Mouse (Mus musculus) embryonic facial prominence, embryonic 14.5 days (tissue): ENCODE results near the gene Usp47. TPM values are rescaled to one million over a fixed set of nuclear protein-coding genes. Genes with fewer than 3 reads are reported as not detected.
A peak's percentile ranks its signal among the peaks of the same experiment; 100 is the strongest.

Experiments used
- ATAC-seq: fragments of 200-750 bp; cut with Nextera tagmentation; 2 replicates; pipeline ENCODE4 v1.8.0; 2017; ENCODE audit warnings: low read depth, moderate number of reproducible peaks, moderate TSS enrichment
- DNase-seq: peaks from one replicate; pipeline ENCODE4 v3.0.0-alpha.2; 2015; ENCODE audit warnings: low spot score
- H3K27ac ChIP-seq: fragments of 300-500 bp; sonication (generic); replicated peaks from 2 replicates; pipeline ENCODE4 v1.5.1; 2014; ENCODE audit warnings: low read depth, mild to moderate bottlenecking, low read length, moderate library complexity
- H3K27me3 ChIP-seq: fragments of 300-500 bp; sonication (generic); replicated peaks from 2 replicates; pipeline ENCODE4 v1.6.1; 2014; ENCODE audit warnings: low read length; ENCODE audit not compliant: control insufficient read depth, insufficient read depth
- H3K36me3 ChIP-seq: fragments of 300-500 bp; sonication (generic); 2 replicates; pipeline ENCODE4 v1.6.1; 2014; ENCODE audit warnings: low read length, mixed read lengths; ENCODE audit not compliant: control insufficient read depth, insufficient read depth
- H3K4me1 ChIP-seq: fragments of 300-500 bp; sonication (generic); 2 replicates; pipeline ENCODE4 v1.6.1; 2014; ENCODE audit warnings: antibody characterized with exemption, low read length; ENCODE audit not compliant: control insufficient read depth, insufficient read depth
- H3K4me2 ChIP-seq: fragments of 300-500 bp; sonication (generic); 2 replicates; pipeline ENCODE4 v1.6.1; 2014; ENCODE audit warnings: low read depth, mild to moderate bottlenecking, low read length, moderate library complexity, mixed read lengths
- H3K4me3 ChIP-seq: fragments of 300-500 bp; sonication (generic); 2 replicates; pipeline ENCODE4 v1.5.1; 2014; ENCODE audit warnings: low read depth, mild to moderate bottlenecking, low read length
- H3K9ac ChIP-seq: fragments of 300-500 bp; sonication (generic); 2 replicates; pipeline ENCODE4 v1.6.1; 2014; ENCODE audit warnings: low read depth, mild to moderate bottlenecking, low read length, moderate library complexity, mixed read lengths
- H3K9me3 ChIP-seq: fragments of 300-500 bp; sonication (generic); 2 replicates; pipeline ENCODE4 v1.6.1; 2016; ENCODE audit warnings: low read length; ENCODE audit not compliant: control insufficient read depth
- whole genome bisulfite sequencing: fragments of 180-500 bp; shearing (Covaris S2); extraction: QIAGEN DNeasy Blood & Tissue Kit; methylation state at CpG from one replicate; pipeline ENCODE4 v1.1.7; 2014; 5-methylcytosine and 5-hydroxymethylcytosine counted together
- polyA plus RNA-seq: library from polyadenylated mRNA; unstranded; fragments of >200 nt; fragmentation: Nextera tagmentation; extraction: Ambion mirVana; gene quantifications from 2 replicates; pipeline ENCODE4 v1.2.1, GENCODE M21; 2014

Usp47 gene
- polyA plus RNA-seq, 1 experiment from 2014 or later, result 86.7 TPM

- Histone ChIP-seq H3K36me3 (no peaks in the 10 kb centered on the region), H3K4me2 (no peak overlapping the region), H3K9me3 (no peaks in the 10 kb centered on the region), H3K27ac (no peak overlapping the region), H3K4me3 (no peak overlapping the region), H3K4me1 (no peaks in the 10 kb centered on the region), H3K27me3 (no peaks in the 10 kb centered on the region), H3K9ac (no peak overlapping the region)
- no peak for ATAC-seq
- WGBS, result 57% methylated on average over 3 of the region's 3 CpGs
- no peak for DNase-seq
Observed at GRCm38 (mm10) chr7:112045794-112046388, 22.6 kb downstream of the Usp47 start.

GRCm38 (mm10) chr7:112048643-112049042, 25.3 kb downstream of the Usp47 start:
- H3K4me2 ChIP-seq, result no peak overlapping the region
- ATAC-seq (no peak), DNase-seq (no peak)
- no peaks in the 10 kb centered on the region for H3K36me3 ChIP-seq
- WGBS, result 89% methylated on average over 5 of the region's 5 CpGs
- no peaks in the 10 kb centered on the region for H3K9me3 ChIP-seq
- no peaks in the 10 kb centered on the region for H3K4me1 ChIP-seq
- no peaks in the 10 kb centered on the region for H3K27me3 ChIP-seq
- no peak overlapping the region for H3K9ac ChIP-seq
- H3K4me3 ChIP-seq, result no peak overlapping the region
- no peak overlapping the region for H3K27ac ChIP-seq

- WGBS, result 85% methylated on average over 3 of the region's 3 CpGs
- ATAC-seq (no peak), DNase-seq (no peak)
- peaks cover 30% of the 10 kb centered on the region for H3K36me3 ChIP-seq
- H3K27ac ChIP-seq, result no peak overlapping the region
- H3K9me3 ChIP-seq, result no peaks in the 10 kb centered on the region
- no peak overlapping the region for H3K9ac ChIP-seq
- H3K4me2 ChIP-seq, result no peak overlapping the region
- H3K27me3 ChIP-seq, result no peaks in the 10 kb centered on the region
- H3K4me1 ChIP-seq, result no peaks in the 10 kb centered on the region
- H3K4me3 ChIP-seq, result no peak overlapping the region
Observed at GRCm38 (mm10) chr7:112053667-112054066, 30.4 kb downstream of the Usp47 start.

GRCm38 (mm10) chr7:112055901-112056625, 32.8 kb downstream of the Usp47 start:
- H3K9me3 ChIP-seq, result no peaks in the 10 kb centered on the region
- peaks cover 44% of the 10 kb centered on the region for H3K36me3 ChIP-seq
- H3K9ac ChIP-seq, result no peak overlapping the region
- no peak for ATAC-seq
- H3K4me1 ChIP-seq, result no peaks in the 10 kb centered on the region
- 68% methylated on average over 8 of the region's 8 CpGs for WGBS
- no peak overlapping the region for H3K4me2 ChIP-seq
- no peaks in the 10 kb centered on the region for H3K27me3 ChIP-seq
- no peak overlapping the region for H3K27ac ChIP-seq
- DNase-seq, result no peak
- H3K4me3 ChIP-seq, result no peak overlapping the region

GRCm38 (mm10) chr7:112074868-112075267, 51.6 kb downstream of the Usp47 start:
- DNase-seq, result no peak
- Histone ChIP-seq H3K9me3 (no peaks in the 10 kb centered on the region), H3K36me3 (peaks cover 62% of the 10 kb centered on the region), H3K4me2 (no peak overlapping the region), H3K4me3 (no peak overlapping the region), H3K27me3 (no peaks in the 10 kb centered on the region), H3K27ac (no peak overlapping the region), H3K4me1 (no peaks in the 10 kb centered on the region), H3K9ac (no peak overlapping the region)
- 77% methylated on average over 5 of the region's 5 CpGs for WGBS
- no peak for ATAC-seq

GRCm38 (mm10) chr7:112082636-112083035, 59.3 kb downstream of the Usp47 start:
- Histone ChIP-seq H3K4me2 (no peak overlapping the region), H3K9ac (no peak overlapping the region), H3K27ac (no peak overlapping the region), H3K4me3 (no peak overlapping the region), H3K27me3 (no peaks in the 10 kb centered on the region), H3K9me3 (no peaks in the 10 kb centered on the region), H3K36me3 (peaks cover 70% of the 10 kb centered on the region), H3K4me1 (no peaks in the 10 kb centered on the region)
- ATAC-seq (no peak), DNase-seq (no peak)
- 79% methylated on average over 1 of the region's 1 CpGs for WGBS

GRCm38 (mm10) chr7:112084222-112084621, 60.9 kb downstream of the Usp47 start:
- ATAC-seq, result no peak
- 84% methylated on average over 2 of the region's 2 CpGs for WGBS
- no peak overlapping the region for H3K4me2 ChIP-seq
- no peak overlapping the region for H3K9ac ChIP-seq
- no peak overlapping the region for H3K4me3 ChIP-seq
- no peak overlapping the region for H3K27ac ChIP-seq
- no peak for DNase-seq
- H3K9me3 ChIP-seq, result no peaks in the 10 kb centered on the region
- H3K36me3 ChIP-seq, result peaks cover 67% of the 10 kb centered on the region
- H3K4me1 ChIP-seq, result no peaks in the 10 kb centered on the region
- no peaks in the 10 kb centered on the region for H3K27me3 ChIP-seq

GRCm38 (mm10) chr7:112085062-112085461, 61.8 kb downstream of the Usp47 start:
- DNase-seq, result peak; percentile 87

GRCm38 (mm10) chr7:112086186-112086585, 62.9 kb downstream of the Usp47 start:
- no peaks in the 10 kb centered on the region for H3K27me3 ChIP-seq
- no peak for DNase-seq
- no peaks in the 10 kb centered on the region for H3K9me3 ChIP-seq
- H3K4me1 ChIP-seq, result no peaks in the 10 kb centered on the region
- peaks cover 77% of the 10 kb centered on the region for H3K36me3 ChIP-seq
- no peak for ATAC-seq
- H3K27ac ChIP-seq, result no peak overlapping the region
- H3K9ac ChIP-seq, result no peak overlapping the region
- no peak overlapping the region for H3K4me2 ChIP-seq
- WGBS, result 92% methylated on average over 2 of the region's 2 CpGs
- no peak overlapping the region for H3K4me3 ChIP-seq

More at GRCm38 (mm10) chr7:112085062-112085461, 61.8 kb downstream of the Usp47 start:
- Histone ChIP-seq H3K9ac (no peak overlapping the region), H3K4me3 (no peak overlapping the region), H3K9me3 (no peaks in the 10 kb centered on the region), H3K36me3 (peaks cover 72% of the 10 kb centered on the region), H3K4me2 (no peak overlapping the region), H3K4me1 (no peaks in the 10 kb centered on the region), H3K27me3 (no peaks in the 10 kb centered on the region), H3K27ac (no peak overlapping the region)
- ATAC-seq, result peak; percentile 72; the same call in 1 of the 2 replicates
- 38% methylated on average over 4 of the region's 4 CpGs for WGBS
